Mouse (Mus musculus): ENCODE data around the gene Ntng2.

DNA sequence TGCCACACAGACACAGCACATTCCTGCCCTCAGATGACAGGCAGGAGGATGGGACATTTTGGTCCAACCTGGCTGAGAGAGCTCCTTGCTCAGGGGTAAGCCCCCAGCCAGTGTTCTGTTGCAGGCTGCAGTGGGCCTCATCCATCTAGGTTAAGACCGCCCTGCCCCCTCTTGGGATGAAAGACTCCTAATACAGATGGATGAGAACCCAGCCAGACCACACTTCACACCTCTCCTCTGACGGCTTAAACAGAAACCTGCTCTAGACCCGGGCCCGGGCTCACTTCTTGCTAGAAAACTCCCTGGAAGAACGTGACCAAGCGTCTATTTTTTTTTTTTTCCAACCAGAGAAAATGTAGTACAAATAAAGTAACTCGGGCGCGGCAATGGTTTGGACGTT lies 3.0 kb downstream of the Ntng2 start:
- TF ChIP-seq ZKSCAN1 (IDR thresholded peaks at IDR 0.05; ENCODE audit: low read depth, low read length) (no peak), CTCF (IDR thresholded peaks at IDR 0.05 in 2 of 3, conservative IDR thresholded peaks at IDR 0.05 in 1 of 3; ENCODE audit: control insufficient read depth in 1 of 3, insufficient read depth in 1 of 3, low read depth in 2 of 3, low read length in 3 of 3, poor library complexity in 1 of 3, severe bottlenecking in 1 of 3) (no peak), POLR2A (IDR thresholded peaks at IDR 0.05; ENCODE audit: control insufficient read depth in 1 of 2, insufficient read depth in 1 of 2, low read depth in 1 of 2, low read length in 2 of 2, poor library complexity in 1 of 2) (no peak)

All from MEL (cell line).